Mouse (Mus musculus) heart, postnatal 0 days (tissue): ENCODE results near the gene Tex37.

Source experiments
- CTCF ChIP-seq: IDR thresholded peaks from 2 replicates; pipeline ENCODE4 v1.5.1; 2016; ENCODE audit warnings: antibody characterized with exemption, control low read depth, low read depth
- EP300 ChIP-seq: IDR thresholded peaks from 2 replicates; pipeline ENCODE4 v1.6.1; 2016; ENCODE audit warnings: antibody characterized with exemption, low read depth

DNA sequence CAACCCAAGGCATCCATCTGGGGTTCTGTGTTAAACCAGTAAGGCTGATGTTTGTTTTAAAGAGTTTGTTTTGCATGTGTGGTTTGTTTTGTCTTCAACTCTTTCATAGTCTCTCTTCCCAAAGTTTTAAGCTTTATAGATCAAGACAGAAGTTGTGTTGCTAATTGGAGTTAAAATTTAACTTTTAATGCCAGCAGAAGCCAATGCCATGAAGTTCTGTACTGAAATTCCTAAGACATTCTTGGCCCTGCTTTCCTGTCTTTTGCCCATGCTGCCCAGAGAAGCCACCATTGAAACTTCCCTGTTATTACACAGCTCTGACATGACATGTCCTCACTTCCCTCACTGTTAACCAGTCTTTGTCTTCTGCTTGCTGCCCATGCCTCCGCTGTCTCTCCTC lies 43.7 kb downstream of the Tex37 start:
- TF ChIP-seq CTCF = no peak
- TF ChIP-seq EP300 = no peak
